Mouse (Mus musculus) midbrain, embryonic 11.5 days (tissue): Measurements from ENCODE around the gene Gm17581. TPM values are rescaled to one million over a fixed set of nuclear protein-coding genes. Genes with fewer than 3 reads are reported as not detected.
A peak's percentile ranks its signal among the peaks of the same experiment; 100 is the strongest.
"Not testable (repeated sequence)": the region's sequence is repeated elsewhere in the genome, so short reads cannot be mapped to it uniquely, and the experiment has no call there.

Experiments used
- ATAC-seq: fragments of 200-750 bp; cut with Nextera tagmentation; 2 replicates; pipeline ENCODE4 v1.8.0; 2017; ENCODE audit warnings: moderate TSS enrichment, moderate library complexity; ENCODE audit not compliant: low FRiP score
- DNase-seq: peaks from one replicate; pipeline ENCODE4 v3.0.0; 2015; ENCODE audit warnings: low spot score; ENCODE audit errors: missing footprints
- H3K27ac ChIP-seq: fragments of 300-500 bp; sonication (generic); 2 replicates; pipeline ENCODE4 v1.5.1; 2014; ENCODE audit warnings: low read depth, low read length
- H3K27me3 ChIP-seq: fragments of 300-500 bp; sonication (generic); 2 replicates; pipeline ENCODE4 v1.6.1; 2014; ENCODE audit warnings: mild to moderate bottlenecking, low read length, moderate library complexity, mixed read lengths; ENCODE audit not compliant: control insufficient read depth, insufficient read depth
- H3K36me3 ChIP-seq: fragments of 300-500 bp; sonication (generic); 2 replicates; pipeline ENCODE4 v1.6.1; 2014; ENCODE audit warnings: mild to moderate bottlenecking, low read length, moderate library complexity, mixed read lengths; ENCODE audit not compliant: control insufficient read depth, insufficient read depth
- H3K4me1 ChIP-seq: fragments of 300-500 bp; sonication (generic); 2 replicates; pipeline ENCODE4 v1.6.1; 2014; ENCODE audit warnings: low read length; ENCODE audit not compliant: control insufficient read depth, insufficient read depth
- H3K4me2 ChIP-seq: fragments of 300-500 bp; sonication (generic); 2 replicates; pipeline ENCODE4 v1.6.1; 2014; ENCODE audit warnings: mild to moderate bottlenecking, moderate library complexity
- H3K4me3 ChIP-seq: fragments of 300-500 bp; sonication (generic); 2 replicates; pipeline ENCODE4 v1.5.1; 2014; ENCODE audit warnings: low read depth, low read length
- H3K9ac ChIP-seq: fragments of 300-500 bp; sonication (generic); 2 replicates; pipeline ENCODE4 v1.6.1; 2014; ENCODE audit warnings: low read length
- H3K9me3 ChIP-seq: fragments of 300-500 bp; sonication (generic); 2 replicates; pipeline ENCODE4 v1.6.1; 2016; ENCODE audit warnings: low read length; ENCODE audit not compliant: control insufficient read depth
- WGBS: fragments of 180-500 bp; shearing (Covaris S2); extraction: QIAGEN DNeasy Blood & Tissue Kit; methylation state at CpG from one replicate; pipeline ENCODE4 v1.1.7; 2014; 5-methylcytosine and 5-hydroxymethylcytosine counted together
- polyA plus RNA-seq: library from polyadenylated mRNA; unstranded; fragments of >200 nt; fragmentation: Nextera tagmentation; extraction: Ambion mirVana; gene quantifications from 2 replicates; pipeline ENCODE4 v1.2.1, GENCODE M21; 2014

Gm17581 gene
- polyA plus RNA-seq, 1 experiment from 2014 or later, result not detected

DNA sequence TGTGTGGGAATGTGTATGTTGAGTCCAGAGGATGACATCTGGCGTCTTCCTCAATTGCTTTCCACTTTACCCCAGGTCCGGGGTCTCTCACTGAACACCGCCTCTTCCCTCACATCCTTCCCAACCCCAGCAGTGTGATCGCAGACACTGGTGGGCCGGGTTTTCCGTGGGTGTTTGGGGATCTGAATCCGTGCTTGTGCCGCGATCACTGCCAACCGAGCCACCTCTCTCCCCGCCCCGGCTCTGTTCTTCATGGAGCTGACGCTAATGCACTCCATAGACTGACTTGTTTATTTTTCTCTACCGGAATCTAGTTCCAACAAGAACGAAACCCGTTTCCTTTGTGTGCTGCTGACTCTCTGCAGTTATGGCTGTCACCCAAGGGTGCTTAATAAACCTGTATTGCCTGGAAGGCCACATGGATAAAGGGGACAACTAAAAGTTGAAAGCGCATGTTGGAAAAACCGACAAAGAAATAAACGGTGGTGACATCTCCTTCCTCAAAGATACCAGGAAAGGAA, 34.2 kb downstream of the Gm17581 start:
- WGBS, result 92% methylated on average over 19 of the region's 19 CpGs
- no peak overlapping the region for H3K27ac ChIP-seq

DNA sequence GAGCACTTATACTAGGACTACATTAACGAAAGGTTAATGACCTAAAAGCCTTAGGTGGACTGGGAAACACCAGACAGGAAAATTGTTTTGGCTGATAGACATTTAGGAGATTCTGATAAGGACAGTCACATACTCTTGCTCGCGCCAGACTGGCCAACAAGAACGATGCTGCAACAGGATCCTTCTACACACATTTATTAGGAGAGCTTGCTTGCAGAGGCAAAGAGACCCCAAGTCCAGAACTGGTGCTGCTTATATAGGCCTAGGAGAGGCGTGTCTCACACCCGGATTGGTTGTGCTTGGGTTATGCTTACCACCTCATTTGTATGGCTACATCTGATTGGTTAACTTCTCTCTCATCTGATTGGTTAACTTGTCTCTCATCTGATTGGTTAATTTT, 37.2 kb downstream of the Gm17581 start:
- 90% methylated on average over 6 of the region's 6 CpGs for WGBS
- not testable (repeated sequence) for H3K4me1 ChIP-seq

More for the DNA sequence above, 34.2 kb downstream of the Gm17581 start:
- DNase-seq, result no peak
- no peak overlapping the region for H3K4me3 ChIP-seq
- no peaks in the 10 kb centered on the region for H3K4me1 ChIP-seq
- no peaks in the 10 kb centered on the region for H3K27me3 ChIP-seq
- H3K9me3 ChIP-seq, result no peaks in the 10 kb centered on the region
- peaks cover 2% of the 10 kb centered on the region; the same call in 1 of the 2 replicates for H3K36me3 ChIP-seq
- no peak for ATAC-seq
- H3K4me2 ChIP-seq, result no peak overlapping the region
- no peak overlapping the region for H3K9ac ChIP-seq

DNA sequence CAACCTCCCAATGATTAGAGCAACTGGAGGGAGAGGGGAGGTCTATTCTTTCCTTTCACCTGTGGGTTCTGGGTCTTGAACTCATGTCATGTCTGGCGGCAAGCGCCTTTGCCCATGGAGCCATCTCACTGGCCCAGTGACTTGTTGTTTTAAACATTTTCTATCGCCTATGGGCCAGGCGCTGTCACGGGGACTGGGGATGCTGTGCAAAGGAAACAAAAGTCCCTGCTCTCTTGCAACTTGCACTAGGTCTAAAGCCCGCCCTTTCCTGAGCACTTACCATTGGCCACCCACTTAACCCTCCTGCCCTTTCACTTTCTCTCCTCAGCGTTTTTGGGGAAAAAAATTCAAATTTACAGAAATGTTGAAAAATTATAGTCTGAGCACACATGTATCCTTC, 38.8 kb downstream of the Gm17581 start:
- WGBS, result 77% methylated on average over 7 of the region's 7 CpGs
- peak; percentile 81 for DNase-seq
- Histone ChIP-seq H3K9me3 (no peaks in the 10 kb centered on the region), H3K27me3 (no peaks in the 10 kb centered on the region), H3K4me3 (no peak overlapping the region), H3K9ac (no peak overlapping the region), H3K4me1 (no peaks in the 10 kb centered on the region), H3K27ac (no peak overlapping the region), H3K36me3 (no peaks in the 10 kb centered on the region; the same call in 1 of the 2 replicates), H3K4me2 (no peak overlapping the region)
- ATAC-seq, result no peak

More for the DNA sequence above, 37.2 kb downstream of the Gm17581 start:
- H3K27ac ChIP-seq, H3K4me2 ChIP-seq, H3K9ac ChIP-seq, DNase-seq, H3K36me3 ChIP-seq, H3K27me3 ChIP-seq, ATAC-seq, H3K4me3 ChIP-seq, H3K9me3 ChIP-seq: not testable (repeated sequence)

DNA sequence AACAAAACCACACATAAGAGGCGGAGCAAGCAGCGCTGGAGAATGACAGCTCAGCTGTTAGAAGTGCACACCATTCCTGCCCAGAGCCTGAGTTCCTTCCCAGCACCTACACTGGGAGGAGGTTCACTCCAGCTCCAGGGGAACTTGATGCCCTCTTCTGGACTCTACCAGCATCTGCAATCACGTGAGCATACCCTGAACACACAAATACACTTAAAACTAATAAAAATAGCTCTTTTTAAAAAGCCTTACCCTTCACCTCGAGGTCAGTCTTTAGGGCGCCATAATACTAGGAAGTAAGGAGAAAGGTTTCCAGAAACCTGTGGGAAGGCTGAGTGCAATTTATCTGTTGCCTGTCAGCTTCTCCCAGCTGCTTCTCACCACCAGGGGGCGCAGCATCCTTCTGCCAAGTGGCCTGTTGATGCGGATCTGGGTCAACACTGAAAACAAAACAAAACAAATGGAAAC, 39.5 kb downstream of the Gm17581 start:
- Histone ChIP-seq H3K4me2 (no peak overlapping the region), H3K27ac (no peak overlapping the region), H3K4me1 (peaks cover 2% of the 10 kb centered on the region), H3K9ac (no peak overlapping the region), H3K4me3 (no peak overlapping the region), H3K27me3 (no peaks in the 10 kb centered on the region), H3K36me3 (no peaks in the 10 kb centered on the region; the same call in 1 of the 2 replicates), H3K9me3 (no peaks in the 10 kb centered on the region)
- DNase-seq (peak; percentile 97), ATAC-seq (no peak)
- 13% methylated on average over 7 of the region's 7 CpGs for WGBS

DNA sequence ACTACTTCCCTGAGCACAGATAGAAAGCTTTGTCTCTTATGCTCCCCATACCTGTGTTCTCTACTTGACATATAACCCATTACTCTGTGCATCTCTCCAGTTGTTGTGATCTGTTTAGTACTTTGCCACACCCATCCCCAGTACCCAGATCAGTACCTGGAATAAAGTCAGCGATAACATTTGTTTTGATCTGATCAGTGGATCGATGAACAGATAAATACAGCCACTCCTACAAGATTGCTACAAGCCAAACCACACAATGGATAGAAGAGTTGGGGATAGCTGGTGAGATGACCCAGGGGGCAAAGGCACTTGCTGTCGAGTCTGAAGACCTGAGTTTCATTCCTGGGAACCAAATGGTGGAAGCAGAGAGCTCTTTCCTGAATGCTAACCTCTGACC, 40.4 kb downstream of the Gm17581 start:
- Histone ChIP-seq H3K4me1 (peaks cover 10% of the 10 kb centered on the region), H3K27ac (no peak overlapping the region), H3K27me3 (no peaks in the 10 kb centered on the region), H3K4me2 (no peak overlapping the region), H3K36me3 (no peaks in the 10 kb centered on the region), H3K4me3 (no peak overlapping the region), H3K9ac (no peak overlapping the region), H3K9me3 (no peaks in the 10 kb centered on the region)
- DNase-seq (no peak), ATAC-seq (no peak)
- 73% methylated on average over 3 of the region's 3 CpGs for WGBS

DNA sequence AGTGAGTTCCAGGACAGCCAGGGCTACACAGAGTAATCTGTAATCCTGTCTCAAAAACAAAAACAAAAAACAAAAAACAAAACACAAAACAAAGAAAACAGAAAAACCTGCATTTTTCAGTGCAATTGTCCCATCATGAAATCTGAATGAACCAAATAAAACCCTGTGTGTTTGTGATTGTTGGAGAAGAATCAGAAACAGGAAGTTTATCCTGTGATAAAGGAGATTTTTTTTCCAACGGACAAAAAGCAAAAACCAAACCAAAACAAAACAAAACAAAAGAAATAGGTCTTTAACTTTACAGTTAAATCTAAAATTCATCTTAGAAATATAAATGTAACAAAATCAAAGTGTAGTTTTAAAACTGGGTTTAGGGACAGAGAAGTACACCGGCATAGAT, 41.1 kb downstream of the Gm17581 start:
- Histone ChIP-seq H3K9me3 (no peaks in the 10 kb centered on the region), H3K9ac (no peak overlapping the region), H3K4me3 (no peak overlapping the region), H3K4me2 (no peak overlapping the region), H3K4me1 (peaks cover 12% of the 10 kb centered on the region), H3K27me3 (no peaks in the 10 kb centered on the region), H3K27ac (no peak overlapping the region), H3K36me3 (no peaks in the 10 kb centered on the region)
- ATAC-seq (no peak), DNase-seq (peak; percentile 26)
- 83% methylated on average over 2 of the region's 2 CpGs for WGBS

DNA sequence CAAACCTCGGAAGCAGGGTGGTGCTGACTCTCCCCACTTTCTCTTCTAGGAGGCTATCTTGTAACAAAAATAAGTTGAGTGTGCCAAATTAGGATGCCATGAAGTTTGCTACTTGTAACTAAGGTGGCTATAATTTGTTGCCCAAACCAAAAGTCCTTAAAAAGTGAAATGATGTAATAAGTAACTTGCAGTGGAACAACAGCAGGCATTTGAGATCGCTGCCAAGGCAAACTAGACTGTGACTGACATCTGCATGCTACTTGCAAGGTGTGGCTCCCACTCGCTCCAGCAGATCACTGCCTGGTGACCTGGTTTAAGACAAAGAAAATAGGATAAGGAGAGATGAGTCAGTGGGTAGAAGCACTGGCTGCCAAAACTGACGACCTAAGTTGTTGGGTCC, 42.5 kb downstream of the Gm17581 start:
- Histone ChIP-seq H3K27ac (no peak overlapping the region), H3K27me3 (no peaks in the 10 kb centered on the region), H3K36me3 (no peaks in the 10 kb centered on the region), H3K4me1 (peaks cover 12% of the 10 kb centered on the region), H3K9me3 (no peaks in the 10 kb centered on the region), H3K9ac (no peak overlapping the region), H3K4me2 (no peak overlapping the region), H3K4me3 (no peak overlapping the region)
- ATAC-seq (no peak), DNase-seq (peak; percentile 31)
- WGBS, result 81% methylated on average over 4 of the region's 4 CpGs

DNA sequence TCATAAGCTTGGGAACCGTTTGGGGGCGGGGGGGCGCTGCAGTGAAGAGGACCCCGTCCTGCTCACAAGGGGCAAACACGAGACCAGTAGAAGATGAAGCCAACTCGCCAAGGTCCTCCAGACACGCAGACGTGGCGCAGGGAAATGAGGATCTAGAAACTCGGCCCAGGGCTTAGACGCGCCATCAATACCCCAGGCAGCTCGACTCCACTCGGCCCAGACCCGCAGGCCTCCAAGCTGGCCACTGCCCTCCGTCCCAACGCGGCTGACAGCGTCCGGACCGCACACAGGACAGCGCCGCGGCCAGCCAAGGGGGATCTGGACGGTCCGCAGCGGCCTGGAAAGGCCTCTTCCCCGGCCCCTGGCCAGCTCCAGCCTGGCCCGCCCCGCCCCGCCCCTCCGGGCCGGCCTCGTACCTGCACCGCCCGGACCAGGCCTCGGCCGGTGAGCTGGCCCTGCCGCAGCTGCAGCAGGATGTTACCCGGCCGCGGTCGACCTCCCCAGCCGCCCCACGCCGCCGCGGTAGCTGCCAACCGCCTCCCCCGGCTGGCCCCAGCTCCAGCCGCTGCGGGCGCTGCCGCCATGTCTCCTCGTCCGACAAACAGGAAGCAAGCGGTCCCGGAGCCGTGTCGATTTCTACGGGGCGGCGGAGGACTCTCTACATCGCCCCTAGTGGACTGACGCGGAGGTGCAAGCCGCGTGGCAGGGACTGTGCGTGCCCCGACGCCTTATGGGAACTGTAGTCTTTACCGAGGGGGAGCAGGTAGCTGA, 43.8 kb downstream of the Gm17581 start, which contains the start of gene Trpc4ap:
Trpc4ap (minus strand) TSS at position 662 of the 771 bp plus-strand sequence.
- peak; percentile 100 for DNase-seq
- WGBS, result under 1% methylated on average over 67 of the region's 72 CpGs
- Histone ChIP-seq H3K27me3 (no peaks in the 10 kb centered on the region), H3K9me3 (no peaks in the 10 kb centered on the region), H3K36me3 (no peaks in the 10 kb centered on the region), H3K4me3 (peak within 1 kb of the TSS; percentile 94), H3K4me1 (peaks cover 12% of the 10 kb centered on the region), H3K9ac (peak within 1 kb of the TSS; percentile 93), H3K27ac (peak within 1 kb of the TSS; percentile 78), H3K4me2 (peak within 1 kb of the TSS; percentile 79)
- ATAC-seq, result peak; percentile 96

DNA sequence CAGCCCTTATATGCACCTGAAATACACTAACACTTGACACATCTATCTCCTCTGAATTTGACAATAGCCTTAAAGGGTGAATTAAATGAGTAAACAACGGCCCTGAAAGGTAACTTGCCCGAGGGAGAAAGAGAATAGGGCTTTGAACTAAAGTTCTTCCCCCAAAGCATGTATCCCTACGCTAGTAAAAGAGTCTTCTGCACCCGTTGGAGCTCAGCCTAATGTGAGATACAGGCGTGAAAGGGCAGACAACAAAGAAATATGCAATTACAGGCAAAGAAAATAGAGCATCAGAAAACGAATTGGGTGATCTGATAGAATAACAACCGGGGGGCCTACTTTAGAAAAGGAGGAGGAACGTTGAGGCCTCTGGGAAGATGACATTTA, 44.3 kb downstream of the Gm17581 start:
- H3K9me3 ChIP-seq, result no peaks in the 10 kb centered on the region
- WGBS, result 14% methylated on average over 8 of the region's 8 CpGs
- peak overlapping the region; percentile 93 for H3K9ac ChIP-seq
- peak overlapping the region; percentile 79 for H3K4me2 ChIP-seq
- peaks cover 12% of the 10 kb centered on the region for H3K4me1 ChIP-seq
- no peak overlapping the region for H3K27ac ChIP-seq
- DNase-seq, result peak; percentile 85
- no peaks in the 10 kb centered on the region for H3K27me3 ChIP-seq
- peak overlapping the region; percentile 94 for H3K4me3 ChIP-seq
- H3K36me3 ChIP-seq, result no peaks in the 10 kb centered on the region
- ATAC-seq, result no peak
